Mouse (Mus musculus): ENCODE results near the gene Kazn.

DNA sequence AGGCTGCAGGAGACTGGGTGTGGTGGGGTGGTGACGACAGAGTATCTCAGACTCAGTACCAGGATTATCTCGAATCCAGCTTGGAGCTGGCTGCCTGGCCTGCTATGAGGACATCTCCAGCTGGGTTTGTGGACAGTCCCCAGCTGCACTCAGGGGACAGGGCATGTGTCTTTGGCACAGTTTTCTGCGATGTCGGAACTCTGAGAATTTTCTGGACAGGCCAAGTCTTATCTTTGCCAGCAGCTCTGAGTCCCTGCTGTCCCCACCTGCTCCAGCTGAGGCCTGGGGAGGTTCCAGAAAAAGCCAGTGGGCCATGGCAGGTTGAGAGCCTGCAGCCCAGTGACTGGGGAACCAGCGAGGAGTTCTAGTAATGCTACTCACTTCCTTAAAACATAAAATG lies 82.7 kb downstream of the Kazn start:
- no peak for TF ChIP-seq CTCF (IDR thresholded peaks at IDR 0.05; ENCODE audit: low read depth, low read length)
- no peak for TF ChIP-seq POLR2A (IDR thresholded peaks at IDR 0.05; ENCODE audit: insufficient read depth, low read length)
- TF ChIP-seq EP300 (IDR thresholded peaks at IDR 0.05; ENCODE audit: insufficient read depth, low read depth, low read length) = no peak

All from ES-Bruce4 (cell line).